Mouse (Mus musculus) hindbrain, embryonic 16.5 days (tissue): ENCODE measurements around the gene Clec16a. TPM values are rescaled to one million over a fixed set of nuclear protein-coding genes. Genes with fewer than 3 reads are reported as not detected.

Source experiments
- ATAC-seq: fragments of 200-750 bp; cut with Nextera tagmentation; 2 replicates; pipeline ENCODE4 v1.8.0; 2017; ENCODE audit warnings: moderate TSS enrichment, moderate library complexity
- H3K27ac ChIP-seq: fragments of 300-500 bp; sonication (generic); 2 replicates; pipeline ENCODE4 v1.5.1; 2014; ENCODE audit warnings: low read depth, mild to moderate bottlenecking, control low read depth, low read length, moderate library complexity
- H3K27me3 ChIP-seq: fragments of 300-500 bp; sonication (generic); replicated peaks from 2 replicates; pipeline ENCODE4 v1.6.1; 2014; ENCODE audit warnings: low read length; ENCODE audit not compliant: control insufficient read depth, insufficient read depth
- H3K36me3 ChIP-seq: fragments of 300-500 bp; sonication (generic); 2 replicates; pipeline ENCODE4 v1.6.1; 2014; ENCODE audit warnings: mild to moderate bottlenecking, low read length, moderate library complexity, mixed read lengths; ENCODE audit not compliant: control insufficient read depth, insufficient read depth
- H3K4me1 ChIP-seq: fragments of 300-500 bp; sonication (generic); 2 replicates; pipeline ENCODE4 v1.6.1; 2014; ENCODE audit warnings: low read depth, low read length; ENCODE audit not compliant: control insufficient read depth, insufficient read depth
- H3K4me2 ChIP-seq: fragments of 300-500 bp; sonication (generic); 2 replicates; pipeline ENCODE4 v1.6.1; 2014; ENCODE audit warnings: mild to moderate bottlenecking, low read length, control low read depth, moderate library complexity
- H3K4me3 ChIP-seq: fragments of 300-500 bp; sonication (generic); 2 replicates; pipeline ENCODE4 v1.5.1; 2014; ENCODE audit warnings: mild to moderate bottlenecking, low read length, control low read depth, moderate library complexity
- H3K9ac ChIP-seq: fragments of 300-500 bp; sonication (generic); 2 replicates; pipeline ENCODE4 v1.6.1; 2014; ENCODE audit warnings: low read depth, mild to moderate bottlenecking, control low read depth, low read length, moderate library complexity
- H3K9me3 ChIP-seq: fragments of 300-500 bp; sonication (generic); 2 replicates; pipeline ENCODE4 v1.6.1; 2014; ENCODE audit warnings: mild to moderate bottlenecking, low read length, moderate library complexity; ENCODE audit not compliant: control insufficient read depth
- WGBS: fragments of 180-500 bp; shearing (Covaris S2); extraction: QIAGEN DNeasy Blood & Tissue Kit; methylation state at CpG from one replicate; pipeline ENCODE4 v1.1.7; 2014; 5-methylcytosine and 5-hydroxymethylcytosine counted together
- polyA plus RNA-seq: library from polyadenylated mRNA; unstranded; fragments of >200 nt; fragmentation: Nextera tagmentation; extraction: Ambion mirVana; gene quantifications from 2 replicates; pipeline ENCODE4 v1.2.1, GENCODE M21; 2015

Clec16a gene
- polyA plus RNA-seq, 1 experiment from 2014 or later: 60.7 TPM

DNA sequence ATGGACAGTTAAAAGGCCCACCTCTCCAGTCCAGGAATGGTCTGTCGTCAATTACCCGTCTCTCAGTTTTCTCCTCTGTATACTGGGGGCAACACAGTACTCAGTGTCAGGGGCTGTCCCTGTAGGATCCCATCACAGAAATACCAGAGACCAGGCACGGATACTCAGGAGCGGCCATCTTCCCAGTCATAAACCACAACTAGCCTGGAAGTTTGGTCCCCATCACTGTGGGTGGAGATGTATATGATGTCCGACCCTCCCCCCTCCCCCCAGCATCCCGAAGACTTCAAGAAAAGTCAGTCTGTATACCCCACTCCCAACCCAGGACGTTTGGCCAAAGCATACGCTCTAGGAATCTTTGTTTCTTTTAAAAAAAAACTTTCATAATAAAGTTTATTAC lies 238.3 kb downstream of the Clec16a start:
- H3K27ac ChIP-seq: no peak overlapping the region
- no peaks in the 10 kb centered on the region for H3K27me3 ChIP-seq
- peaks cover 12% of the 10 kb centered on the region for H3K4me1 ChIP-seq
- H3K4me2 ChIP-seq: peak overlapping the region; percentile 99
- ATAC-seq: no peak
- no peaks in the 10 kb centered on the region for H3K36me3 ChIP-seq
- H3K4me3 ChIP-seq: peak overlapping the region; percentile 79; the same call in 1 of the 2 replicates
- 76% methylated on average over 8 of the region's 8 CpGs for WGBS
- no peaks in the 10 kb centered on the region for H3K9me3 ChIP-seq
- H3K9ac ChIP-seq: no peak overlapping the region

DNA sequence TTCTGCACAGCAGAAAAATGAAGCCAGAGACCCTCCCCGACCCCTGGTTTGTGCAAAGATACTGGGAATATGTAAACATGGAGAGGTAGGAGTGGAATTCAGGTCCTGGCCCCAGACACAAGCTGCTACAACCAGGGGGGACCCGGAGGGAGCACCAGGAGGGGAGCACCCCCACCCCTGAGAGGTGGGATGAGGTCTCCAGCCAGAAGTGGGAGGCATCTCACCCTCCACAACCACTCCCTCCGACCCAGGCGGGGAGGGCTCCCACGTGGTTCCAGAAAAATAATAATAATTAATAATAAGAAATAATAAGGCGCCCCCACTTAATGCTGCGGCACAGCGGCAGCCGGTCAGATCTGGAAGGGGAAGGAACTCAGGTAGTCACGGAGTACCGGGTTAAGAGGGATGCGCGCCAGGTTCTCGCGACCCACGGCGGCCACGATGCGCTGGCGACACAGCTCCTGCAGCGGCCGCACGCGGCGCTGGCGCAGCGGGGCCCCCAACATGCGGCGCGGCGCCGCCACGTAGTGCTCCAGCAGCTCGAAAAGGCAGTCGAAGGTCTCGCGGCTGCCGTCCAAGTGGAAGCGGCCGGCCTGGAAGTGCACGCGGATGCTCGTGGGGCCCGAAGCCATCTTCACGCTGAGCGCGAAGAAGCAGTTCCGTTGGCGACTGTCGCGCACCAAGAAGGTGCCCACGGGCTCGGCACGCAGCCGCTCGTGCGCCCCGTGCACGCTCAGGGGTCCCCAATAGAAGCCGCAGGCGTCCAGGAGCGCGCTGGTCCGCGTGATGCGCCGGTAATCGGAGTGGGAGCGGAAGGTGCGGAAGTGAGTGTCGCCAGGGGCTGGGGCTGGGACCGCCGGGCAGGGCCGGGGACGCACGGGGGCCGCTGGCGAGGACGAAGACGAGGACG lies 239.0 kb downstream of the Clec16a start:
- H3K4me1 ChIP-seq: peaks cover 12% of the 10 kb centered on the region
- H3K36me3 ChIP-seq: no peaks in the 10 kb centered on the region
- peak overlapping the region; percentile 99 for H3K4me2 ChIP-seq
- WGBS: 2% methylated on average over 81 of the region's 81 CpGs
- peak overlapping the region; percentile 86 for H3K9ac ChIP-seq
- no peaks in the 10 kb centered on the region for H3K9me3 ChIP-seq
- H3K27ac ChIP-seq: peak overlapping the region; percentile 96
- H3K27me3 ChIP-seq: no peaks in the 10 kb centered on the region
- peak overlapping the region; percentile 79 for H3K4me3 ChIP-seq
- no peak for ATAC-seq

DNA sequence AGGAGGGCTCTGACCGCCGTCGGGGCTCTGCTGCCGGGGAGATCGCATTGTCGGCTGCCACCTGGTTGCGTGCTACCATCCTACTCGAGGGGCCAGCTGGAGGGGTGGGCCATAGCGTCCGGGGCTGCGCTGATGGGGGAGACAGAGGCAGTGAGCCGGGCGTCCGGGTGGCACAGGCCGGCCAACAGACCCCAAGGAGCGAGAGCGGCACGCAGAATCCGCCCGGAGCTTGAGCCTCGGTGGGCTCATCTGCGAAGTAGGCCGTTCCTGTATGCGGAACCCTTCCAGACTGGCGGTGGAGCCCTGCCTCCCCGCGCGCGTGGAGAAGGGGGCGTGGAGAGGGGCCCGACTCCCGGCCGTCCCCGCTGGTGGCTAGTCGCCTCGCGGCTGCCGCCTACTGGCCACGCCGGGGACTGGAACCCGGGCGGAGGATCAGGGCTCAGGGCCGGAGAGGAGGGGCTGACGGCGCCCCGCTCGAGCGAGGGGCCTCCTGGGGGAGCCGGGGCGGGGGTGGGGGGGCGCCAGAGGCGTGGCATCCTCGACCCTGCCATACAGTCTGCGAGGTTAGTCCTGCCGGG lies 239.7 kb downstream of the Clec16a start:
- H3K27ac ChIP-seq: peak overlapping the region; percentile 96
- ATAC-seq: peak; percentile 91
- 0% methylated on average over 34 of the region's 55 CpGs for WGBS
- H3K4me3 ChIP-seq: peak overlapping the region; percentile 79
- H3K36me3 ChIP-seq: no peaks in the 10 kb centered on the region
- H3K4me1 ChIP-seq: peaks cover 12% of the 10 kb centered on the region
- H3K27me3 ChIP-seq: no peaks in the 10 kb centered on the region
- peak overlapping the region; percentile 86 for H3K9ac ChIP-seq
- no peaks in the 10 kb centered on the region for H3K9me3 ChIP-seq
- peak overlapping the region; percentile 99 for H3K4me2 ChIP-seq

DNA sequence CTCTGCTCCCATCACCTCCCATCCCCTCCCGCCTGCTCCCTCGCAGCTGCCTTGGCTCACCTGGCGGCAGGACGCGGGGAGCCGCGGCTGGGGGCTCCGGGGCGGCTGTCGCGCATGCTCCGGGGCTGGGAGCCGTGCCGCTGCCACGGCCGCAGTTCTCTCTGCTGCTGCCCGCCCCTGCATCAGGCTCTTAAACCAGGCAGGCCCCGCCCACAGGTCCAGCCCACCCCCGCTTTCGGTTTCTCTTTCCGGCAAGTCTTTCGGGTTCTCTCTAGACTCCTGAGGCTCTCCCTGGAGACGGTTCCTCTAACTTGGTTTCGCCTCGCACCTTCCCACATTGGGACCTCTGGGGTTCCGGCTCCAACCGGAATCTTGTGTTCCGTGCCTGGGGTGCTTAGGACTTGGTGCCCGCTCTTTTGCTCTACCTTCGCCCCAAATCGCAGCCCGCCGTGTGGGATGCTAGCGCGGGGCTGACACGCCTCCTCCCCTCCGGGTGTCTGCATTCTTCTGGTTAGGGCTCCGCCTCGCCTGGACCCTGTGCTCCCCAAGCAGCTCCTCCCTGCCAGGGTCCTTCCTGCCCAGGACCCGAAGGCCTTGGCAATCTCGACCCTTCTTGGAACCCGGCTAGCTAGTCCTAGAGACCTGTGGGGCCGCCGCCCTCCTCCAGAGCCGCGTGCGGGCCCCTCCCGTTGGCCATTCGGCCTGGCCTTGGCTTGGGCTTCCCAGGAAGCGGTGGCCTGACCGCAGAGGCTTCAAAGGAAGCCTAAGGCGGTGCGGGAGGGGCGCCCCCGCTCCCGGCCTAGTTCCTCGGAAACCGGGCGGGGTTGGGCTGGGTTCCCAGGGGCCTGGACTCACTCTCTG lies 240.5 kb downstream of the Clec16a start, which contains the start of gene Socs1:
Socs1 (minus strand) TSS at position 166 of the 861 bp plus-strand sequence.
- peak within 1 kb of the TSS; percentile 99 for H3K4me2 ChIP-seq
- peaks cover 12% of the 10 kb centered on the region for H3K4me1 ChIP-seq
- peak within 1 kb of the TSS; percentile 79 for H3K4me3 ChIP-seq
- peak; percentile 92 for ATAC-seq
- H3K9me3 ChIP-seq: no peaks in the 10 kb centered on the region
- H3K27ac ChIP-seq: peak within 1 kb of the TSS; percentile 96
- H3K9ac ChIP-seq: peak within 1 kb of the TSS; percentile 86
- WGBS: under 1% methylated on average over 55 of the region's 59 CpGs
- no peaks in the 10 kb centered on the region for H3K36me3 ChIP-seq
- H3K27me3 ChIP-seq: no peaks in the 10 kb centered on the region

DNA sequence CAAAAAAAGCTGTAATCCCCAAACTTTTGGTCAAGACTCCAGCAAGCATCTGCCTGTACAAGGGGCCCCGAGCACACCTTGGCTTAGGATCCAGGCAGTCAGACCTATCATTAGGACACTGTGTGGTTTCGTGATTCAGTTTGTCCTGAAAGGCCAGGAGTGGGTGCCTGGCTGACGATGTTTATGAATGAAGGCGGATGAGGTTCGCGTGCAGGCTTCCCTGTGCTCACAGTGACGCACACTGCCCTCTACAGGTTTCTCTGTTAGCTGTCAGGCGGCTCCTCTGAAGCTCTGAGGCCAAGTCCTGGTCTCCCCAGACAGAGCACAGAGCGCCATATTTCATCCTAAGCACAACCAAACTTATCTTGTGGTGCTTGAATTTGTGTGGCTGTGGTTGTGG lies 241.1 kb downstream of the Clec16a start:
- WGBS: 1% methylated on average over 9 of the region's 9 CpGs
- H3K4me3 ChIP-seq: peak overlapping the region; percentile 79

DNA sequence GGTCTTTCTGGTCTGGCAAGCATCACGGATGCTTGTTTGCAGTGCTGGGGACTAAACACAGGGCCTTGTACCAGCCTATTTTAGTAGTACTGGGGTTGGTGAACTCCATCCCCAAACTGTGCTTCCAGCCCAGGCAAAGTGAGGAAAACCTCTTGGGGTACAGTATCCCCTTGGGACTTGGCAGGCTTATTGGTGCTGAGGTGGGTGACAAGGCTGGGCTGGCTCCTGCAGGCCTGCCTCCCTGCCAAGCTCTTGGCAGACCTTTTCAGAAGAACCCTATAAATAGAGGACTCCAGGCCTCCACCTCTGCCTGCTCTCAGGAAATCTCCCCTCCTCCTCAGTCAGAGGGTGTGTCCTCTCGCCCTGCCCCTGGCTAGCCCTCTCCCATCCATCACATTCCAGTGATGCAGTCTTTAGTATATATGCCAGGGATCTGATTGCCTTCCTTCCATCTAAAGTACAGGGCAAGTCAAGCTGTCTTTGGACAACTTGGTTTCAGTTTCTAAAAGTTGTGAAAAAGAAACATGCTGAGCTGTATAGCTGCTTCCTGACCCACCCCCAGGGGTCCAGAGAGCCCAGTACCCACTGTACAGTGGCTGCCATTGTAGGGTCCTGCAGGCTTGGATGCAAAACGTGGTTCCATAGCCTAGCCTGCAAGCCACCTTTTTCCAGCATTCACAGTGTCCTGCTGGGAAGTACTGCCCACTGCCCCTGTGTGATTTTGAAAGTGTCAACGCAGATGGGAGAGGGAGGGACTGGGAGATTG lies 241.8 kb downstream of the Clec16a start:
- H3K9me3 ChIP-seq: no peaks in the 10 kb centered on the region
- no peaks in the 10 kb centered on the region for H3K27me3 ChIP-seq
- H3K9ac ChIP-seq: no peak overlapping the region
- ATAC-seq: no peak
- 55% methylated on average over 4 of the region's 4 CpGs for whole genome bisulfite sequencing
- no peaks in the 10 kb centered on the region for H3K36me3 ChIP-seq
- no peak overlapping the region for H3K4me3 ChIP-seq
- no peak overlapping the region; the same call in 1 of the 2 replicates for H3K4me2 ChIP-seq
- H3K4me1 ChIP-seq: peaks cover 12% of the 10 kb centered on the region
- H3K27ac ChIP-seq: 0 out of 2 replicates have a peak overlapping the region, but pooled peaks have one; percentile 96

More for the DNA sequence above, 241.1 kb downstream of the Clec16a start:
- peak overlapping the region; percentile 96 for H3K27ac ChIP-seq
- H3K9ac ChIP-seq: peak overlapping the region; percentile 86
- H3K4me1 ChIP-seq: peaks cover 12% of the 10 kb centered on the region
- H3K27me3 ChIP-seq: no peaks in the 10 kb centered on the region
- no peaks in the 10 kb centered on the region for H3K9me3 ChIP-seq
- no peaks in the 10 kb centered on the region for H3K36me3 ChIP-seq
- peak; percentile 40 for ATAC-seq
- H3K4me2 ChIP-seq: peak overlapping the region; percentile 99

DNA sequence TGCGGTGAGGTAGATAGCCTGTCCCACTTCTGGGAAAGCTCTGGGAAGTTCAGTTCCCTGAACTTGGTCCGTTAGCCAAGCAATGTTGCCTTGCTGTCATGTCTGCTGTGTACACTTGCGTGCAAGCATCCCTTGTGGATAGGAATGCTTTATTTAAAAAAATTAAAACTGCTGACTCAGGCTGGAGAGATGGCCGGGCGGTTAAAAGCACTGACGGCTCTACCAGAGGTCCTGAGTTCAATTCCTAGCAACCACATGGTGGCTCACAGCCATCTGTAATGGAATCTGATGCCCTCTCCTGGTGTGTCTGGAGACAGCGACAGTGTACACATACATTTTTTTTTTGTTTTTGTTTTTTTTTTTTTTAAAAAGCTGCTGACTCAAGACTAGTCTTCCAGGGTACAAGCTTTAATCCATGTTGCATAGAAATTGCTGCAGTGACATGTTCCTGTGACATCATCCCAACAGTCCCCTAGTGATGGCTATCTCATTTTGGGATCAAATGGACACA lies 242.5 kb downstream of the Clec16a start:
- Histone ChIP-seq H3K9me3 (no peaks in the 10 kb centered on the region), H3K4me1 (peaks cover 8% of the 10 kb centered on the region), H3K27ac (no peak overlapping the region), H3K9ac (no peak overlapping the region), H3K36me3 (no peaks in the 10 kb centered on the region), H3K4me3 (no peak overlapping the region), H3K27me3 (no peaks in the 10 kb centered on the region), H3K4me2 (no peak overlapping the region)
- WGBS: 80% methylated on average over 7 of the region's 7 CpGs
- no peak for ATAC-seq

DNA sequence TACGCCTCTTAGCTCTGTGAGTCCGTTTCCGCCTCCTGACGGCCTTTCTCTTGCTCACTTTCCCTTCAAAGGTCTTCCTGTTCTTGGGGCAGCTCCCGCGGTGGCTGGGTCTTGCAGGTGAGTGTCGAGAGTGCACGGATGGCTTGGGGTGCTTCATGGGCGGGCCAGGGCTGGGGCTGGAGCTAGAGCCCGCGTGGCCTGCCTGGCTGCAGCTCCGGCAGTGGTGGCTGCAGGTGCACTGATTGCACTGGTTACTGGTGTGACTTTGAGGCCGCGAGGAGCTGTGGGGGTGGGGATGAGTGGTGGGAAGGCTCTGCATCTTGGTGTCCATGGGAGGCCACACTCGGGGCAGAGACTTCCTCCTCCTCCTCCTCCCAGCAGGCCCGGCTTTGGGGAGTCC lies 243.1 kb downstream of the Clec16a start, which contains the start of gene Tnp2:
Tnp2 (minus strand) TSS at position 390 of the 400 bp plus-strand sequence.
- no peak for ATAC-seq

More for the DNA sequence above, 243.1 kb downstream of the Clec16a start, which contains the start of gene Tnp2:
- Histone ChIP-seq H3K9ac (no peak within 1 kb of the TSS), H3K27me3 (no peaks in the 10 kb centered on the region), H3K4me1 (peaks cover 8% of the 10 kb centered on the region), H3K36me3 (no peaks in the 10 kb centered on the region), H3K27ac (no peak within 1 kb of the TSS), H3K9me3 (no peaks in the 10 kb centered on the region), H3K4me2 (no peak within 1 kb of the TSS), H3K4me3 (no peak within 1 kb of the TSS)
- 55% methylated on average over 16 of the region's 16 CpGs for WGBS
